Mouse (Mus musculus): ENCODE results near the gene Zp3. TPM values are rescaled to one million over a fixed set of nuclear protein-coding genes. Genes with fewer than 3 reads are reported as not detected.

The Zp3 gene
- polyA plus RNA-seq, 3 experiments from 2014 or later = not detected

GRCm38 (mm10) chr5:136007745-136008144 is 27.8 kb downstream of the Zp3 start:
- ATAC-seq = no peak

GRCm38 (mm10) chr5:136014877-136015276 is 35.0 kb downstream of the Zp3 start:
- ATAC-seq = no peak

GRCm38 (mm10) chr5:136015586-136015985 is 35.7 kb downstream of the Zp3 start:
- no peak for ATAC-seq

- no peak for ATAC-seq
These were observed 36.3 kb downstream of the Zp3 start for GRCm38 (mm10) chr5:136016014-136016876.

- no peak for ATAC-seq
These were observed 37.4 kb downstream of the Zp3 start for GRCm38 (mm10) chr5:136017262-136017661.

- no peak for ATAC-seq
These were observed 38.8 kb downstream of the Zp3 start for GRCm38 (mm10) chr5:136018726-136019125.

- ATAC-seq = no peak
These were observed 40.0 kb downstream of the Zp3 start for GRCm38 (mm10) chr5:136019907-136020306.

- no peak for ATAC-seq
These were observed 45.8 kb downstream of the Zp3 start for GRCm38 (mm10) chr5:136025712-136026111.

- ATAC-seq = no peak
These were observed 47.0 kb downstream of the Zp3 start for GRCm38 (mm10) chr5:136026859-136027258.

GRCm38 (mm10) chr5:136027612-136028311 is 47.9 kb downstream of the Zp3 start:
- no peak for ATAC-seq

GRCm38 (mm10) chr5:136034868-136035267 is 55.0 kb downstream of the Zp3 start:
- ATAC-seq = no peak

GRCm38 (mm10) chr5:136035285-136035684 is 55.4 kb downstream of the Zp3 start:
- no peak for ATAC-seq

- ATAC-seq = no peak
These were observed 56.8 kb downstream of the Zp3 start for GRCm38 (mm10) chr5:136036667-136037066.

Other genes with a start within 250 kb of the Zp3 start
- gene Tmem120a, start 235.7 kb upstream of the Zp3 start, polyA plus RNA-seq (2017; shearing (Covaris generic)) = 10 to 100 TPM; 31.4 to 58.5 (median 39.4) TPM
- gene Styxl1, start 201.7 kb upstream of the Zp3 start, polyA plus RNA-seq (2017; shearing (Covaris generic)) = 1 to 10 TPM in 1 of 3 experiments, under 1 TPM in 1, not detected in 1; 0.68 to 2.6 TPM
- gene Mdh2, start 201.6 kb upstream of the Zp3 start, polyA plus RNA-seq (2017; shearing (Covaris generic)) = 100 to 1,000 TPM; 604 to 659 (median 643) TPM
- not detected for gene Srrm3, start 173.2 kb upstream of the Zp3 start, polyA plus RNA-seq (2017; shearing (Covaris generic))
- gene Hspb1, start 92.2 kb upstream of the Zp3 start, polyA plus RNA-seq (2017; shearing (Covaris generic)) = under 1 TPM in 1 of 3 experiments, not detected in 2; 0.82 TPM
- 10 to 100 TPM; 29.8 to 46.2 (median 37.0) TPM for gene Ywhag, start 45.5 kb upstream of the Zp3 start, polyA plus RNA-seq (2017; shearing (Covaris generic))
- 1 to 10 TPM; 1.0 to 2.0 (median 1.4) TPM for gene Ssc4d, start 5.6 kb upstream of the Zp3 start, polyA plus RNA-seq (2017; shearing (Covaris generic))
- 10 to 100 TPM in 1 of 3 experiments, 1 to 10 TPM in 2; 8.5 to 10.8 (median 9.1) TPM for gene Dtx2, start 14.7 kb downstream of the Zp3 start, polyA plus RNA-seq (2017; shearing (Covaris generic))
- gene Upk3b, start 58.4 kb downstream of the Zp3 start, polyA plus RNA-seq (2017; shearing (Covaris generic)) = under 1 TPM in 1 of 3 experiments, not detected in 2; 0.16 TPM
- gene Upk3bl, start 74.4 kb downstream of the Zp3 start, polyA plus RNA-seq (2017; shearing (Covaris generic)) = not detected
- gene Rasa4, start 103.8 kb downstream of the Zp3 start, polyA plus RNA-seq (2017; shearing (Covaris generic)) = 1 to 10 TPM; 1.5 to 2.4 (median 1.7) TPM
- 100 to 1,000 TPM; 120 to 150 (median 121) TPM for gene Polr2j, start 136.5 kb downstream of the Zp3 start, polyA plus RNA-seq (2017; shearing (Covaris generic))
- 10 to 100 TPM; 37.0 to 37.7 (median 37.2) TPM for gene Lrwd1, start 156.0 kb downstream of the Zp3 start, polyA plus RNA-seq (2017; shearing (Covaris generic))
- 10 to 100 TPM; 51.3 to 63.3 (median 56.7) TPM for gene Alkbh4, start 156.0 kb downstream of the Zp3 start, polyA plus RNA-seq (2017; shearing (Covaris generic))
- 10 to 100 TPM; 55.8 to 72.0 (median 64.8) TPM for gene Orai2, start 190.6 kb downstream of the Zp3 start, polyA plus RNA-seq (2017; shearing (Covaris generic))
- 10 to 100 TPM; 40.9 to 48.3 (median 45.5) TPM for gene Prkrip1, start 218.9 kb downstream of the Zp3 start, polyA plus RNA-seq (2017; shearing (Covaris generic))

Data from inflammation-experienced regulatory T-cells, adult 6 months (primary cell).